Mouse (Mus musculus): ENCODE measurements around the gene Dock1. TPM values are rescaled to one million over a fixed set of nuclear protein-coding genes. Genes with fewer than 3 reads are reported as not detected.
A peak's percentile ranks its signal among the peaks of the same experiment; 100 is the strongest.

The Dock1 gene
- polyA plus RNA-seq, 1 experiment from 2014 or later, result 14.0 TPM

GRCm38 (mm10) chr7:134700001-134700400 is 29.5 kb downstream of the Dock1 start:
- Histone ChIP-seq H3K4me3 (ENCODE audit: low read depth, low read length) (no peak overlapping the region), H3K27ac (ENCODE audit: low read length) (no peak overlapping the region), H3K9ac (replicated peaks; ENCODE audit: low read depth) (no peak overlapping the region), H3K4me2 (replicated peaks; ENCODE audit: low read depth, low read length) (no peak overlapping the region), H3K27me3 (replicated peaks; ENCODE audit: insufficient read depth, low read length) (no peaks in the 10 kb centered on the region), H3K9me3 (ENCODE audit: low read length) (no peaks in the 10 kb centered on the region), H3K4me1 (ENCODE audit: insufficient read depth, low read depth, low read length) (peaks cover 21% of the 10 kb centered on the region; the same call in 1 of the 2 replicates), H3K36me3 (ENCODE audit: insufficient read depth, low read length) (no peaks in the 10 kb centered on the region)
- no peak for ATAC-seq
- WGBS, result 84% methylated on average over 5 of the region's 5 CpGs
- TF ChIP-seq CTCF (IDR thresholded peaks at IDR 0.05) (no peak), EP300 (IDR thresholded peaks at IDR 0.05) (no peak)
- DNase-seq (ENCODE audit: low spot score), result no peak

DNA sequence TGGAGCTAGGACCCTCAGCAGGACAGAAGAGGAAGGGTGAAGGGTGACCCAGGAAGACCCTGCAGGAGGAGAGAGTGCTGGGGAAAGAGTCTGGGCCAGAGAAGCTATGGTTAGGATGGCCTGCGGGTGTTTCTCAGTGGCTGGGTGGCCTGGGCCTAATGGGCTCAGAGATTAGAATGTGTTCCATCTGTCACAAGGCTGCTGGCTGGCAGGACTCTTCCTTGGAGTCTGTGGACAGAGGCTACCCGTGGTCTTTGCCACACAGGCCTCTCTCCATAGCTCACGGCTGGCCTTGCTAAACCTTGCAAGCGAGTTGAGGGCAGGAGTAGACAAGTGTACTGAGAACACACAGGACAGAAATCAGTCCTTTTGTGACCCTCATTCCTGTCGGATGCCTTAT is 32.0 kb downstream of the Dock1 start:
- DNase-seq (ENCODE audit: low spot score) (no peak), ATAC-seq (no peak)
- peaks cover 15% of the 10 kb centered on the region; the same call in 1 of the 2 replicates for H3K4me1 ChIP-seq (ENCODE audit: insufficient read depth, low read depth, low read length)
- TF ChIP-seq CTCF (IDR thresholded peaks at IDR 0.05), result no peak
- TF ChIP-seq EP300 (IDR thresholded peaks at IDR 0.05), result no peak
- H3K9me3 ChIP-seq (ENCODE audit: low read length), result no peaks in the 10 kb centered on the region
- no peak overlapping the region for H3K27ac ChIP-seq (ENCODE audit: low read length)
- no peak overlapping the region for H3K4me3 ChIP-seq (ENCODE audit: low read depth, low read length)
- H3K36me3 ChIP-seq (ENCODE audit: insufficient read depth, low read length), result no peaks in the 10 kb centered on the region
- H3K4me2 ChIP-seq (replicated peaks; ENCODE audit: low read depth, low read length), result no peak overlapping the region
- WGBS, result 66% methylated on average over 5 of the region's 5 CpGs
- H3K9ac ChIP-seq (replicated peaks; ENCODE audit: low read depth), result no peak overlapping the region
- no peaks in the 10 kb centered on the region for H3K27me3 ChIP-seq (replicated peaks; ENCODE audit: insufficient read depth, low read length)

- H3K9ac ChIP-seq (replicated peaks; ENCODE audit: low read depth), result no peak overlapping the region
- ATAC-seq (peak; percentile 89), DNase-seq (ENCODE audit: low spot score) (peak; percentile 75)
- peaks cover 9% of the 10 kb centered on the region; the same call in 1 of the 2 replicates for H3K4me1 ChIP-seq (ENCODE audit: insufficient read depth, low read depth, low read length)
- H3K9me3 ChIP-seq (ENCODE audit: low read length), result no peaks in the 10 kb centered on the region
- H3K27ac ChIP-seq (ENCODE audit: low read length), result no peak overlapping the region
- WGBS, result 34% methylated on average over 2 of the region's 2 CpGs
- TF ChIP-seq CTCF (IDR thresholded peaks at IDR 0.05) (no peak), EP300 (IDR thresholded peaks at IDR 0.05) (no peak)
- no peaks in the 10 kb centered on the region for H3K27me3 ChIP-seq (replicated peaks; ENCODE audit: insufficient read depth, low read length)
- H3K4me2 ChIP-seq (replicated peaks; ENCODE audit: low read depth, low read length), result no peak overlapping the region
- H3K4me3 ChIP-seq (ENCODE audit: low read depth, low read length), result no peak overlapping the region
- no peaks in the 10 kb centered on the region for H3K36me3 ChIP-seq (ENCODE audit: insufficient read depth, low read length)
Measured at GRCm38 (mm10) chr7:134703704-134704103, 33.2 kb downstream of the Dock1 start.

DNA sequence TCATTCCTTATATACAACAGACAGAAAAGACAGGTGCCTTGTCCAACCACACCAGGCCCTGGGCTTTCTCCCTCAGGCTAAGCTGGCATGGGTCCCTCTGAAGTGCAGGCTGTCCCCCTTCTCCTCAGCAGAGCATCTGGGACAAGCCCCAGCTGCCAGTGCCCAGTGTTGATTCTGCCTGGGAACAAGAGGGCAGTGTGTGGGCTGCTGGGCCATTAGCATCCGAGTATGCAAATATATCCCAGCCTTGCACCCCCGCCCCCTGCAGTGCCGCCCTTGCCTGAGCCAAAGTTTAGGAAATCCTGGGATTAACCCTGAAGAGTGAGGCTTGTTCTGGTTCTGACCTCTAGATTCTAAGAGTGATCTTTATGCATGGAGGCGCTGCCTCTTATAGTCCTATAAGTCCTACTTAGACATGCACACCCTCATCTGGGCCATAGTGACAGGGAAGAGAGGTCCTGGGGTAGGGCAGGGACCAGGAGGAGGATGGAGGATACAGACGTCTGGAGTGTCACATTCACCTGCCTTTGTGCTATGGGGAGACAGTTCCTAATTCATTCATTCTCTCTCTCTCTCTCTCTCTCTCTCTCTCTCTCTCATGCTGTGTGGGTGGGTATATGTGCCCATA is 38.9 kb downstream of the Dock1 start:
- H3K4me2 ChIP-seq (replicated peaks; ENCODE audit: low read depth, low read length), result no peak overlapping the region
- H3K4me3 ChIP-seq (ENCODE audit: low read depth, low read length), result no peak overlapping the region
- H3K27ac ChIP-seq (ENCODE audit: low read length), result no peak overlapping the region
- ATAC-seq, result peak; percentile 54
- peaks cover 2% of the 10 kb centered on the region; the same call in 1 of the 2 replicates for H3K4me1 ChIP-seq (ENCODE audit: insufficient read depth, low read depth, low read length)
- H3K36me3 ChIP-seq (ENCODE audit: insufficient read depth, low read length), result no peaks in the 10 kb centered on the region
- no peak for DNase-seq (ENCODE audit: low spot score)
- no peaks in the 10 kb centered on the region for H3K27me3 ChIP-seq (replicated peaks; ENCODE audit: insufficient read depth, low read length)
- H3K9me3 ChIP-seq (ENCODE audit: low read length), result no peaks in the 10 kb centered on the region
- no peak overlapping the region for H3K9ac ChIP-seq (replicated peaks; ENCODE audit: low read depth)
- WGBS, result 37% methylated on average over 5 of the region's 5 CpGs
- TF ChIP-seq EP300 (IDR thresholded peaks at IDR 0.05) (no peak), CTCF (IDR thresholded peaks at IDR 0.05) (no peak)

GRCm38 (mm10) chr7:134711576-134711975 is 41.1 kb downstream of the Dock1 start:
- DNase-seq (ENCODE audit: low spot score) (no peak), ATAC-seq (no peak)
- Histone ChIP-seq H3K4me2 (replicated peaks; ENCODE audit: low read depth, low read length) (no peak overlapping the region), H3K4me3 (ENCODE audit: low read depth, low read length) (no peak overlapping the region), H3K9me3 (ENCODE audit: low read length) (no peaks in the 10 kb centered on the region), H3K4me1 (ENCODE audit: insufficient read depth, low read depth, low read length) (no peaks in the 10 kb centered on the region; the same call in 1 of the 2 replicates), H3K27ac (ENCODE audit: low read length) (no peak overlapping the region), H3K27me3 (replicated peaks; ENCODE audit: insufficient read depth, low read length) (no peaks in the 10 kb centered on the region), H3K36me3 (ENCODE audit: insufficient read depth, low read length) (no peaks in the 10 kb centered on the region), H3K9ac (replicated peaks; ENCODE audit: low read depth) (no peak overlapping the region)
- 88% methylated on average over 1 of the region's 1 CpGs for WGBS
- TF ChIP-seq EP300 (IDR thresholded peaks at IDR 0.05) (no peak), CTCF (IDR thresholded peaks at IDR 0.05) (peak; percentile 56)

DNA sequence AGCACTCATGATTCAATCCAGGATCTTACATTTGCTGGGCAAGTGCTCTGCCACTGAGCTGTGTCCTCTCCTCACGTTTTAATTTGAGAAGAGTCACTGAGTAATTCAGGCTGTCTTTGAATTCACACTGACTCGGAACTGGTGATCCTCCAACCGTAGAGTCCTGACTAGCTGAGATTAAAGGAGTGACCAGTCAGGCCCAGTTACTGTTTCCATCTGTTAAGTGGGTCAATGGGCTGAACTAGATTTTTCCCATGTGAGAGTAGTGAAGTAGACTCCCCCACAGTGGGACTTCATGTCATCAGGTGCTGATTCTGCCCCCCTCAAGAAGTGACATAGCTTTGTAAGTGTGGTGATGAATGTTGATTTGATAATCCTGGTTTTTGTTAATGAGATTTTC is 49.0 kb downstream of the Dock1 start:
- no peak overlapping the region for H3K4me2 ChIP-seq (replicated peaks; ENCODE audit: low read depth, low read length)
- no peak overlapping the region for H3K27ac ChIP-seq (ENCODE audit: low read length)
- H3K4me1 ChIP-seq (ENCODE audit: insufficient read depth, low read depth, low read length), result no peaks in the 10 kb centered on the region
- no peak overlapping the region for H3K9ac ChIP-seq (replicated peaks; ENCODE audit: low read depth)
- H3K36me3 ChIP-seq (ENCODE audit: insufficient read depth, low read length), result no peaks in the 10 kb centered on the region
- DNase-seq (ENCODE audit: low spot score) (no peak), ATAC-seq (no peak)
- TF ChIP-seq EP300 (IDR thresholded peaks at IDR 0.05) (no peak), CTCF (IDR thresholded peaks at IDR 0.05) (no peak)
- no peaks in the 10 kb centered on the region for H3K9me3 ChIP-seq (ENCODE audit: low read length)
- H3K4me3 ChIP-seq (ENCODE audit: low read depth, low read length), result no peak overlapping the region
- H3K27me3 ChIP-seq (replicated peaks; ENCODE audit: insufficient read depth, low read length), result no peaks in the 10 kb centered on the region
- 88% methylated on average over 3 of the region's 3 CpGs for WGBS

Data from lung, postnatal 0 days (tissue).